In the genomic region with DNA sequence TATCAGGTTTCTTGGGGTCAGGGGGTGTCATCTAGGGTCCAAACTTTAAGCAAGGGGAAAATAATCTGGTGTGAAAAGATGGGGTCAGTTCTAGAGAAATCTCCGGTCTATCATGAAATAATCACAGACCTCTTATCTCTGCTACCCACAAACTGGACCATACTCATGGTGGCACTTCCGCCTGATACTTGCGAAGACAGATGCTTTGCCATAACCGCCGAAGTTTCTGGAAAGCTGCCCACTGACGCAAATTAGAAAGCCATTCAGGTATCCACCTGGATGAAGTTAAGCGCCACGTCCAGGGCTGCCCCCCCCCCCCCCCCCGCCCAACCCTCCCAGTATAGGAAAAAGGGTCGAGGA, we compare ENCODE assay signal across 8 mouse cellular contexts. TPM values are rescaled to one million over a fixed set of nuclear protein-coding genes. Genes with fewer than 3 reads are reported as not detected.
DNase-seq lines count a peak whose midpoint lies in the region; ATAC-seq and TF ChIP-seq lines count a peak whose summit lies in the region.

No protein-coding gene starts in this region.

- 0 out of 2 replicates have a peak overlapping the region, but pooled peaks have one; percentile 16 for H3K27ac ChIP-seq in kidney, adult 2 months (ENCODE audit: insufficient read depth, low read depth, low read length)
- no peak overlapping the region for H3K27ac ChIP-seq in ES-E14 (ENCODE audit: insufficient read depth, low read depth, low read length, poor library complexity, severe bottlenecking)
- peak overlapping the region; percentile 97 for H3K27ac ChIP-seq in embryonic facial prominence, embryonic 14.5 days (replicated peaks; ENCODE audit: low read depth, low read length)
- H3K27ac ChIP-seq in limb, embryonic 11.5 days (replicated peaks; ENCODE audit: low read depth, low read length), result peak overlapping the region; percentile 92
- H3K27ac ChIP-seq in neural tube, embryonic 15.5 days (replicated peaks), result peak overlapping the region; percentile 98

- no peaks in the 10 kb centered on the region for H3K27me3 ChIP-seq in kidney, adult 2 months (replicated peaks; ENCODE audit: control insufficient read depth, insufficient read depth, low read length)
- H3K27me3 ChIP-seq in embryonic facial prominence, embryonic 14.5 days (replicated peaks; ENCODE audit: control insufficient read depth, insufficient read depth, low read length), result no peaks in the 10 kb centered on the region
- no peaks in the 10 kb centered on the region for H3K27me3 ChIP-seq in limb, embryonic 11.5 days (ENCODE audit: control insufficient read depth, insufficient read depth, low read length)
- H3K27me3 ChIP-seq in neural tube, embryonic 15.5 days (replicated peaks), result no peaks in the 10 kb centered on the region

- H3K9ac ChIP-seq in ES-E14 (ENCODE audit: insufficient read depth, low read depth, low read length, poor library complexity, severe bottlenecking), result no peak overlapping the region
- H3K9ac ChIP-seq in embryonic facial prominence, embryonic 14.5 days (ENCODE audit: low read depth, low read length), result peak overlapping the region; percentile 90
- H3K9ac ChIP-seq in limb, embryonic 11.5 days (ENCODE audit: low read length), result peak overlapping the region; percentile 93
- H3K9ac ChIP-seq in neural tube, embryonic 15.5 days (replicated peaks), result peak overlapping the region; percentile 89

- no peak for TF ChIP-seq POLR2A in kidney, adult 2 months (IDR thresholded peaks at IDR 0.05; ENCODE audit: low read depth, low read length)

- WGBS in kidney, adult 2 months, result under 1% methylated on average over 10 of the region's 10 CpGs
- WGBS in embryonic facial prominence, embryonic 14.5 days, result 6% methylated on average over 8 of the region's 10 CpGs
- WGBS in limb, embryonic 11.5 days, result 8% methylated on average over 8 of the region's 10 CpGs
- WGBS in neural tube, embryonic 15.5 days, result 8% methylated on average over 8 of the region's 10 CpGs

- no peak for ATAC-seq in embryonic facial prominence, embryonic 14.5 days (ENCODE audit: low read depth)
- no peak for ATAC-seq in limb, embryonic 11.5 days (ENCODE audit: insufficient number of reproducible peaks, low FRiP score, low TSS enrichment, low read depth)
- ATAC-seq in neural tube, embryonic 15.5 days (ENCODE audit: low FRiP score), result no peak

- H3K4me1 ChIP-seq in kidney, adult 2 months (ENCODE audit: control insufficient read depth, insufficient read depth, low read length), result no peaks in the 10 kb centered on the region; the same call in 1 of the 2 replicates
- H3K4me1 ChIP-seq in ES-E14 (ENCODE audit: control insufficient read depth in 2 of 2, insufficient read depth in 2 of 2, low read length in 2 of 2, poor library complexity in 1 of 2), result peaks cover 0 to 2% of the 10 kb centered on the region in 2 experiments; a peak in 1 of 4 replicates
- peaks cover 11% of the 10 kb centered on the region for H3K4me1 ChIP-seq in embryonic facial prominence, embryonic 14.5 days (ENCODE audit: control insufficient read depth, insufficient read depth, low read length)
- peaks cover 6% of the 10 kb centered on the region; the same call in 1 of the 2 replicates for H3K4me1 ChIP-seq in limb, embryonic 11.5 days (ENCODE audit: control insufficient read depth, insufficient read depth, low read length)
- H3K4me1 ChIP-seq in neural tube, embryonic 15.5 days, result peaks cover 37% of the 10 kb centered on the region

- TF ChIP-seq CTCF in kidney, adult 2 months (conservative IDR thresholded peaks at IDR 0.05; ENCODE audit: insufficient read depth, insufficient read length, low read depth, low read length), result no peak

- peak overlapping the region; percentile 79 for H3K4me3 ChIP-seq in kidney, adult 2 months (ENCODE audit: insufficient read depth, low read depth, low read length)
- peak overlapping the region; percentile 82 to 88 for H3K4me3 ChIP-seq in ES-E14 (ENCODE audit: insufficient read depth in 1 of 2, low read depth in 1 of 2, low read length in 2 of 2, poor library complexity in 1 of 2, severe bottlenecking in 1 of 2)
- peak overlapping the region; percentile 94 for H3K4me3 ChIP-seq in embryonic facial prominence, embryonic 14.5 days (ENCODE audit: low read depth, low read length)
- H3K4me3 ChIP-seq in limb, embryonic 11.5 days (ENCODE audit: low read depth, low read length), result peak overlapping the region; percentile 85
- H3K4me3 ChIP-seq in neural tube, embryonic 15.5 days (replicated peaks), result peak overlapping the region; percentile 91

- no peak for DNase-seq in kidney, adult 2 months
- DNase-seq in kidney, postnatal 4 days, result no peak
- DNase-seq in ES-E14 (ENCODE audit: low read depth, low spot score), result no peak
- DNase-seq in embryonic facial prominence, embryonic 14.5 days (ENCODE audit: low spot score), result no peak
- no peak for DNase-seq in limb, embryonic 11.5 days (ENCODE audit: low spot score)
- DNase-seq in frontal cortex, postnatal 25 days (ENCODE audit: low spot score in 2 of 2), result no peak
- no peak for DNase-seq in ovary, postnatal 36 days (ENCODE audit: low spot score)

- in situ Hi-C loops in ES-E14 (cut with MboI; ENCODE audit: low sequenced_read_pairs in 2 of 2, unreplicated experiment in 2 of 2), result no loop called here

- H3K9me3 ChIP-seq in ES-E14 (ENCODE audit: control insufficient read depth, insufficient read depth, low read depth, low read length), result no peaks in the 10 kb centered on the region
- no peaks in the 10 kb centered on the region for H3K9me3 ChIP-seq in embryonic facial prominence, embryonic 14.5 days (ENCODE audit: control insufficient read depth, low read length)
- no peaks in the 10 kb centered on the region for H3K9me3 ChIP-seq in limb, embryonic 11.5 days (ENCODE audit: control insufficient read depth, low read length)
- H3K9me3 ChIP-seq in neural tube, embryonic 15.5 days (replicated peaks), result no peaks in the 10 kb centered on the region

- H3K36me3 ChIP-seq in kidney, adult 2 months (ENCODE audit: control insufficient read depth, insufficient read depth, low read length), result no peaks in the 10 kb centered on the region
- peaks cover 2% of the 10 kb centered on the region for H3K36me3 ChIP-seq in ES-E14 (ENCODE audit: control insufficient read depth, insufficient read depth, low read length, poor library complexity, severe bottlenecking)
- no peaks in the 10 kb centered on the region for H3K36me3 ChIP-seq in embryonic facial prominence, embryonic 14.5 days (ENCODE audit: control insufficient read depth, insufficient read depth, low read length)
- H3K36me3 ChIP-seq in limb, embryonic 11.5 days (ENCODE audit: control insufficient read depth, insufficient read depth, low read length), result no peaks in the 10 kb centered on the region
- no peaks in the 10 kb centered on the region for H3K36me3 ChIP-seq in neural tube, embryonic 15.5 days

- H3K4me2 ChIP-seq in embryonic facial prominence, embryonic 14.5 days (ENCODE audit: low read depth, low read length), result peak overlapping the region; percentile 66
- peak overlapping the region; percentile 82 for H3K4me2 ChIP-seq in limb, embryonic 11.5 days (ENCODE audit: low read depth, severe bottlenecking)
- H3K4me2 ChIP-seq in neural tube, embryonic 15.5 days, result peak overlapping the region; percentile 62

TF ChIP-seq in ES-E14, 5 proteins besides CTCF, POLR2A, EP300 and RAD21:
- TF ChIP-seq ZC3H11A (IDR thresholded peaks at IDR 0.05; ENCODE audit: borderline replicate concordance, low read depth, low read length), result no peak
- no peak for TF ChIP-seq HCFC1 (IDR thresholded peaks at IDR 0.05; ENCODE audit: borderline replicate concordance, insufficient read depth, low read length)
- TF ChIP-seq ZNF384 (IDR thresholded peaks at IDR 0.05; ENCODE audit: low read depth, low read length), result no peak
- no peak for TF ChIP-seq MAFK (IDR thresholded peaks at IDR 0.05; ENCODE audit: insufficient read depth, low read depth, low read length)
- no peak for TF ChIP-seq CHD2 (IDR thresholded peaks at IDR 0.05; ENCODE audit: low read depth, low read length)

RNA-seq across cellular contexts. Expression of gene Dcaf5, which starts 1.8 kb away (rescaled TPM):
- polyA plus RNA-seq in kidney, adult 2 months (2012; rRNA removed), result 17.0 and 17.2 TPM in 2 replicates
- total RNA-seq in ES-E14 (2012; rRNA removed), result 5.8 and 9.0 TPM in 2 replicates
- 12.3 and 15.1 TPM in 2 replicates for polyA plus RNA-seq in embryonic facial prominence, embryonic 14.5 days (2014; fragmentation: Nextera tagmentation; extraction: Ambion mirVana)
- polyA plus RNA-seq in limb, embryonic 11.5 days (2014; fragmentation: Nextera tagmentation; extraction: Ambion mirVana), result 10.3 and 11.3 TPM in 2 replicates
- 20.2 and 20.6 TPM in 2 replicates for polyA plus RNA-seq in neural tube, embryonic 15.5 days (2015; fragmentation: Nextera tagmentation; extraction: Ambion mirVana)

RNA-seq across cellular contexts. Expression of gene Exd2, which starts 28.3 kb away (rescaled TPM):
- polyA plus RNA-seq in kidney, adult 2 months (2012; rRNA removed), result 12.1 and 13.5 TPM in 2 replicates
- total RNA-seq in ES-E14 (2012; rRNA removed), result 34.8 and 45.8 TPM in 2 replicates
- 21.6 and 22.3 TPM in 2 replicates for polyA plus RNA-seq in embryonic facial prominence, embryonic 14.5 days (2014; fragmentation: Nextera tagmentation; extraction: Ambion mirVana)
- polyA plus RNA-seq in limb, embryonic 11.5 days (2014; fragmentation: Nextera tagmentation; extraction: Ambion mirVana), result 30.1 and 35.5 TPM in 2 replicates
- 43.4 and 50.1 TPM in 2 replicates for polyA plus RNA-seq in neural tube, embryonic 15.5 days (2015; fragmentation: Nextera tagmentation; extraction: Ambion mirVana)
